Mouse (Mus musculus): Measurements from ENCODE around the gene Fgfr2. TPM values are rescaled to one million over a fixed set of nuclear protein-coding genes. Genes with fewer than 3 reads are reported as not detected.

Gene Fgfr2
- polyA plus RNA-seq, 1 experiment: 0.17 TPM

GRCm38 (mm10) chr7:131543623-131544481, 1579.3 kb downstream of the Fgfr2 start:
- no peak for TF ChIP-seq USF1 (IDR thresholded peaks at IDR 0.05; ENCODE audit: low read depth)
- no peak for TF ChIP-seq MYOD1 (IDR thresholded peaks at IDR 0.05; ENCODE audit: control insufficient read depth in 1 of 3, insufficient read length in 2 of 3, low read depth in 2 of 3)
- no peak for TF ChIP-seq E2F4 (IDR thresholded peaks at IDR 0.05; ENCODE audit: insufficient read depth)
- no peak for TF ChIP-seq MYOG (IDR thresholded peaks at IDR 0.05; ENCODE audit: control insufficient read depth in 1 of 3, insufficient read depth in 1 of 3, insufficient read length in 2 of 3, low read depth in 2 of 3)
- TF ChIP-seq TCF12 (IDR thresholded peaks at IDR 0.05; ENCODE audit: insufficient read depth, poor library complexity, severe bottlenecking): no peak
- TF ChIP-seq POLR2A (IDR thresholded peaks at IDR 0.05; ENCODE audit: insufficient read length, low read depth): no peak
- no peak for TF ChIP-seq REST (IDR thresholded peaks at IDR 0.05; ENCODE audit: insufficient read depth, insufficient read length)
- TF ChIP-seq MAX (IDR thresholded peaks at IDR 0.05; ENCODE audit: low read depth): no peak
- no peak for TF ChIP-seq POLR2AphosphoS2 (IDR thresholded peaks at IDR 0.05; ENCODE audit: insufficient read length, low read depth)
- TF ChIP-seq TCF3 (IDR thresholded peaks at IDR 0.05; ENCODE audit: insufficient read length, low read depth): no peak
- no peak for TF ChIP-seq CEBPB (IDR thresholded peaks at IDR 0.05; ENCODE audit: insufficient read depth, poor library complexity, severe bottlenecking)
- no peak for TF ChIP-seq SRF (IDR thresholded peaks at IDR 0.05; ENCODE audit: control insufficient read depth, insufficient read length, low read depth)
- H3K36me3 ChIP-seq (ENCODE audit: control insufficient read depth, insufficient read depth): no peaks in the 10 kb centered on the region
- H3K27me3 ChIP-seq (ENCODE audit: control insufficient read depth, insufficient read depth, insufficient read length): peaks cover 79% of the 10 kb centered on the region
- no peak overlapping the region for H3K4me3 ChIP-seq
- H3K79me2 ChIP-seq (ENCODE audit: control insufficient read depth, insufficient read depth): no peaks in the 10 kb centered on the region
- H3K4me2 ChIP-seq (ENCODE audit: low read depth): peak overlapping the region; percentile 38
- H3ac ChIP-seq (ENCODE audit: control insufficient read depth, insufficient read length): no peak overlapping the region

GRCm38 (mm10) chr7:131542872-131543622, 1580.1 kb downstream of the Fgfr2 start:
- TF ChIP-seq POLR2AphosphoS2 (IDR thresholded peaks at IDR 0.05; ENCODE audit: insufficient read length, low read depth) (no peak), E2F4 (IDR thresholded peaks at IDR 0.05; ENCODE audit: insufficient read depth) (no peak), TCF3 (IDR thresholded peaks at IDR 0.05; ENCODE audit: insufficient read length, low read depth) (no peak), CEBPB (IDR thresholded peaks at IDR 0.05; ENCODE audit: insufficient read depth, poor library complexity, severe bottlenecking) (no peak), SRF (IDR thresholded peaks at IDR 0.05; ENCODE audit: control insufficient read depth, insufficient read length, low read depth) (no peak), MYOD1 (IDR thresholded peaks at IDR 0.05; ENCODE audit: control insufficient read depth in 1 of 3, insufficient read length in 2 of 3, low read depth in 2 of 3) (no peak), MYOG (IDR thresholded peaks at IDR 0.05; ENCODE audit: control insufficient read depth in 1 of 3, insufficient read depth in 1 of 3, insufficient read length in 2 of 3, low read depth in 2 of 3) (no peak), USF1 (IDR thresholded peaks at IDR 0.05; ENCODE audit: low read depth) (no peak), REST (IDR thresholded peaks at IDR 0.05; ENCODE audit: insufficient read depth, insufficient read length) (no peak), MAX (IDR thresholded peaks at IDR 0.05; ENCODE audit: low read depth) (no peak), POLR2A (IDR thresholded peaks at IDR 0.05; ENCODE audit: insufficient read length, low read depth) (no peak)
- H3K27me3 ChIP-seq (ENCODE audit: control insufficient read depth, insufficient read depth, insufficient read length): peaks cover 76% of the 10 kb centered on the region
- peak overlapping the region; percentile 19 for H3ac ChIP-seq (ENCODE audit: control insufficient read depth, insufficient read length)
- no peaks in the 10 kb centered on the region for H3K36me3 ChIP-seq (ENCODE audit: control insufficient read depth, insufficient read depth)
- H3K4me3 ChIP-seq: peak overlapping the region; percentile 9
- H3K4me2 ChIP-seq (ENCODE audit: low read depth): peak overlapping the region; percentile 38
- no peaks in the 10 kb centered on the region for H3K79me2 ChIP-seq (ENCODE audit: control insufficient read depth, insufficient read depth)

- H3K27me3 ChIP-seq (ENCODE audit: control insufficient read depth, insufficient read depth, insufficient read length): peaks cover 69% of the 10 kb centered on the region
- H3K36me3 ChIP-seq (ENCODE audit: control insufficient read depth, insufficient read depth): no peaks in the 10 kb centered on the region
- TF ChIP-seq MAX (IDR thresholded peaks at IDR 0.05; ENCODE audit: low read depth): no peak
- no peak for TF ChIP-seq MYOG (IDR thresholded peaks at IDR 0.05; ENCODE audit: control insufficient read depth in 1 of 3, insufficient read depth in 1 of 3, insufficient read length in 2 of 3, low read depth in 2 of 3)
- no peak for TF ChIP-seq TCF3 (IDR thresholded peaks at IDR 0.05; ENCODE audit: insufficient read length, low read depth)
- no peak for TF ChIP-seq TCF12 (IDR thresholded peaks at IDR 0.05; ENCODE audit: insufficient read depth, poor library complexity, severe bottlenecking)
- no peak for TF ChIP-seq POLR2AphosphoS2 (IDR thresholded peaks at IDR 0.05; ENCODE audit: insufficient read length, low read depth)
- no peak for TF ChIP-seq REST (IDR thresholded peaks at IDR 0.05; ENCODE audit: insufficient read depth, insufficient read length)
- TF ChIP-seq USF1 (IDR thresholded peaks at IDR 0.05; ENCODE audit: low read depth): no peak
- H3K4me3 ChIP-seq: peak within 1 kb of the TSS; percentile 9
- H3ac ChIP-seq (ENCODE audit: control insufficient read depth, insufficient read length): peak within 1 kb of the TSS; percentile 19
- no peaks in the 10 kb centered on the region for H3K79me2 ChIP-seq (ENCODE audit: control insufficient read depth, insufficient read depth)
- peak within 1 kb of the TSS; percentile 65 for H3K4me2 ChIP-seq (ENCODE audit: low read depth)
Observed at GRCm38 (mm10) chr7:131542115-131542871, 1580.9 kb downstream of the Fgfr2 start, which contains the start of gene Hmx3. Gene Hmx3 (plus strand): TSS chr7:131542867.
